Mouse (Mus musculus): Measurements from ENCODE around the gene Cyb5r4. TPM values are rescaled to one million over a fixed set of nuclear protein-coding genes. Genes with fewer than 3 reads are reported as not detected.

Gene Cyb5r4
- polyA plus RNA-seq, 1 experiment from 2014 or later, result 42.6 TPM

DNA sequence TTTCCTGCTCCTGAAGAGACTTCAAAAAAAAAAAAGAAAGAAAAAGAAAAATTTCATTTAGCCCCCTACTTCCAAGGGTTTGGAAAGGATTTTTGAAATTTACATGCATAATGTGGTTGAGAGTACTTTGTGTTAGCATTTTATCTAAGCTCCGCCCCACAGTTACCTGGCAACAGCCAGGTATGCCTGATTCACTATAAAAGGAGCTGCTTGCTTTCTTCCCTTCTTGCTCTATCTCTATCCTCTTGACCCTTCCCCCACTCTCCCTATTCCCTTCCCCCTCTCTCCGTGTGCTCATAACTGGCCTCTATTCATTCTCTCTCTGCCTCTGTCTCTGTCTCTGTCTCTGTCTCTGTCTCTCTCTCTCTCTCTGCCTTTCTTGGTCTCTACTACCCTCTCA lies 40.9 kb upstream of the Cyb5r4 start:
- Histone ChIP-seq H3K4me1 (ENCODE audit: insufficient read depth, low read depth, low read length) (no peaks in the 10 kb centered on the region), H3K9ac (replicated peaks; ENCODE audit: low read depth) (no peak overlapping the region), H3K9me3 (ENCODE audit: low read length) (no peaks in the 10 kb centered on the region), H3K36me3 (ENCODE audit: insufficient read depth, low read length) (no peaks in the 10 kb centered on the region), H3K4me3 (ENCODE audit: low read depth, low read length) (no peak overlapping the region), H3K27me3 (replicated peaks; ENCODE audit: insufficient read depth, low read length) (no peaks in the 10 kb centered on the region), H3K27ac (ENCODE audit: low read length) (no peak overlapping the region), H3K4me2 (replicated peaks; ENCODE audit: low read depth, low read length) (no peak overlapping the region)
- DNase-seq (ENCODE audit: low spot score) (no peak), ATAC-seq (no peak)
- WGBS, result 50% methylated on average over 2 of the region's 2 CpGs
- TF ChIP-seq CTCF (IDR thresholded peaks at IDR 0.05) (no peak), EP300 (IDR thresholded peaks at IDR 0.05) (no peak)

GRCm38 (mm10) chr9:86981551-86981950 lies 40.3 kb upstream of the Cyb5r4 start:
- H3K4me2 ChIP-seq (replicated peaks; ENCODE audit: low read depth, low read length), result no peak overlapping the region
- DNase-seq (ENCODE audit: low spot score) (no peak), ATAC-seq (no peak)
- no peaks in the 10 kb centered on the region for H3K4me1 ChIP-seq (ENCODE audit: insufficient read depth, low read depth, low read length)
- H3K27me3 ChIP-seq (replicated peaks; ENCODE audit: insufficient read depth, low read length), result no peaks in the 10 kb centered on the region
- no peak overlapping the region for H3K9ac ChIP-seq (replicated peaks; ENCODE audit: low read depth)
- no peak overlapping the region for H3K4me3 ChIP-seq (ENCODE audit: low read depth, low read length)
- no peaks in the 10 kb centered on the region for H3K36me3 ChIP-seq (ENCODE audit: insufficient read depth, low read length)
- H3K27ac ChIP-seq (ENCODE audit: low read length), result no peak overlapping the region
- TF ChIP-seq EP300 (IDR thresholded peaks at IDR 0.05) (no peak), CTCF (IDR thresholded peaks at IDR 0.05) (no peak)
- no peaks in the 10 kb centered on the region for H3K9me3 ChIP-seq (ENCODE audit: low read length)
- 25% methylated on average over 10 of the region's 10 CpGs for WGBS

GRCm38 (mm10) chr9:86984583-86984982 lies 37.2 kb upstream of the Cyb5r4 start:
- Histone ChIP-seq H3K27ac (ENCODE audit: low read length) (no peak overlapping the region), H3K4me1 (ENCODE audit: insufficient read depth, low read depth, low read length) (no peaks in the 10 kb centered on the region), H3K4me2 (replicated peaks; ENCODE audit: low read depth, low read length) (no peak overlapping the region), H3K9me3 (ENCODE audit: low read length) (no peaks in the 10 kb centered on the region), H3K27me3 (replicated peaks; ENCODE audit: insufficient read depth, low read length) (no peaks in the 10 kb centered on the region), H3K4me3 (ENCODE audit: low read depth, low read length) (no peak overlapping the region), H3K36me3 (ENCODE audit: insufficient read depth, low read length) (no peaks in the 10 kb centered on the region), H3K9ac (replicated peaks; ENCODE audit: low read depth) (no peak overlapping the region)
- no peak for DNase-seq (ENCODE audit: low spot score)
- TF ChIP-seq CTCF (IDR thresholded peaks at IDR 0.05), result no peak
- WGBS, result 49% methylated on average over 3 of the region's 3 CpGs
- no peak for ATAC-seq

DNA sequence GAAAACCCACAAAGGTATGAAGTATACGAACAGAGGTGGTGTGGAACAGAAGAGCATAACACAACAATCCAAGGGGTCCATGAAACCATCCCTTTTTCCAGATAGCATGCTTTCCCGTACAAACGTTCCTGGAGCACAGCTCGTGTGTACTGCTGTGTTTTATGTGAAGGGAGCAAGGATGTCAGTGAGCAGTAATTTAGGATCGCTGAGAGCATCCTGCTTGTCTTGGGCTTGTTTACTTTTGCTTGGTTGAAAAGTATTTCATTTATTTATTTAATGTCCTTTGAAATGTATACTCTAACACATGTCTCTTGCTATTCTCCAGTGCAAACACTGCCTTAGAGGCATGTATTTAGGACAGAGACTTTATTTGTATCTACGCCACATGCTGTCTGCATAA lies 36.7 kb upstream of the Cyb5r4 start:
- H3K27ac ChIP-seq (ENCODE audit: low read length), result no peak overlapping the region
- no peak overlapping the region for H3K4me2 ChIP-seq (replicated peaks; ENCODE audit: low read depth, low read length)
- no peaks in the 10 kb centered on the region for H3K4me1 ChIP-seq (ENCODE audit: insufficient read depth, low read depth, low read length)
- H3K9me3 ChIP-seq (ENCODE audit: low read length), result no peaks in the 10 kb centered on the region
- no peak for ATAC-seq
- no peak overlapping the region for H3K9ac ChIP-seq (replicated peaks; ENCODE audit: low read depth)
- WGBS, result 35% methylated on average over 6 of the region's 6 CpGs
- DNase-seq (ENCODE audit: low spot score), result no peak
- H3K27me3 ChIP-seq (replicated peaks; ENCODE audit: insufficient read depth, low read length), result no peaks in the 10 kb centered on the region
- no peak overlapping the region for H3K4me3 ChIP-seq (ENCODE audit: low read depth, low read length)
- no peak for TF ChIP-seq EP300 (IDR thresholded peaks at IDR 0.05)
- TF ChIP-seq CTCF (IDR thresholded peaks at IDR 0.05), result no peak
- no peaks in the 10 kb centered on the region for H3K36me3 ChIP-seq (ENCODE audit: insufficient read depth, low read length)

DNA sequence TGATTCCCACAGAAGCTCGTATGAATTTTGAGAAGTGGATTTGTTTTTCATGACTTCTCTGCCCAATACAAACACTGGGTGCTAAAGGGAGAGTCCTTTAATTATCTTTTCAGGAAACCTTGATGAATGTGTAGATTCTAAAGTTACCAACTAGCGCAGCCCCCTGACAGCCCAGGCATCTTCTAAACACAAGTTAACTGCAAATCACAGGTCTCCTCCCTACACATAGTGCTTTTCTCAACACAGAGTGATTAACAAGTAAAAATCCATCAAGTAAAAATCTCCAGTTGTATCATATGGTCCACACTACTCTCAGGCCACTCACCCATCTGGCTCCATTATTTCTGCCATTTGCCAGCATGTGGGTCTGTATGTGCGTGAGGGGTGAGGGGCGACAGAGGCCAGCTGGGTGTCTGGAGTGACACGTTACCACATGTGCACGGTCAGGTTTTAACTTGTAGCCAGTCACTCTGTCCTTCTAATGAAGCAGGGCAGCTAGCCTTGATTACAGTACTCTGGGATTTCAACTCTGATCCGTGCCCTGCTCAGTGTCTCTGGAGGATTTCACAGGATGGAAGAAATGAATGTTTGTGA lies 35.0 kb upstream of the Cyb5r4 start:
- H3K27ac ChIP-seq (ENCODE audit: low read length), result no peak overlapping the region
- H3K27me3 ChIP-seq (replicated peaks; ENCODE audit: insufficient read depth, low read length), result no peaks in the 10 kb centered on the region
- no peak overlapping the region for H3K4me2 ChIP-seq (replicated peaks; ENCODE audit: low read depth, low read length)
- H3K36me3 ChIP-seq (ENCODE audit: insufficient read depth, low read length), result no peaks in the 10 kb centered on the region
- H3K4me3 ChIP-seq (ENCODE audit: low read depth, low read length), result no peak overlapping the region
- DNase-seq (ENCODE audit: low spot score), result no peak
- ATAC-seq, result no peak
- H3K9me3 ChIP-seq (ENCODE audit: low read length), result no peaks in the 10 kb centered on the region
- 44% methylated on average over 7 of the region's 7 CpGs for WGBS
- no peak overlapping the region for H3K9ac ChIP-seq (replicated peaks; ENCODE audit: low read depth)
- TF ChIP-seq CTCF (IDR thresholded peaks at IDR 0.05) (no peak), EP300 (IDR thresholded peaks at IDR 0.05) (no peak)
- no peaks in the 10 kb centered on the region for H3K4me1 ChIP-seq (ENCODE audit: insufficient read depth, low read depth, low read length)

DNA sequence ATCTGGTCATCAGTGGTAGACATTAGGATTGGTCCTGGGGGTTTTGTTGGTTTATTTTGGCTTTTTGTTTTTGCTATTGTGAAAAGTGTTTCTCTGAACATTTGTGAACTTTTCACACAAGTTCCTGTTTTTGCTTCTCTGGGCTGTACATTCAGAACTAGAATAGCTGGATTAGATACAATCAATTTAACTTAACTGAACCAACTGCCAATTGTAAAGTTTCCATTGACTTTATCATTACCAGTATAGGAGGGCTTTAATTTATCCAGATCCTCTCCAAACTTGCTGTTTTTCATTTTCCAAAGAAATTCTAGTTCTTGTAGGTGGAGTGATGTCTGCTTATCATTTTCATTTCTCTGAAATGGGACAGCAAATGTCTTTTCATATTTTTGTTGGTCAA lies 32.0 kb upstream of the Cyb5r4 start:
- Histone ChIP-seq H3K27ac (ENCODE audit: low read length) (no peak overlapping the region), H3K9me3 (ENCODE audit: low read length) (no peaks in the 10 kb centered on the region), H3K36me3 (ENCODE audit: insufficient read depth, low read length) (no peaks in the 10 kb centered on the region), H3K27me3 (replicated peaks; ENCODE audit: insufficient read depth, low read length) (no peaks in the 10 kb centered on the region), H3K4me1 (ENCODE audit: insufficient read depth, low read depth, low read length) (no peaks in the 10 kb centered on the region), H3K9ac (replicated peaks; ENCODE audit: low read depth) (no peak overlapping the region), H3K4me3 (ENCODE audit: low read depth, low read length) (no peak overlapping the region), H3K4me2 (replicated peaks; ENCODE audit: low read depth, low read length) (no peak overlapping the region)
- no peak for TF ChIP-seq CTCF (IDR thresholded peaks at IDR 0.05)
- no peak for TF ChIP-seq EP300 (IDR thresholded peaks at IDR 0.05)
- DNase-seq (ENCODE audit: low spot score), result no peak
- no peak for ATAC-seq

DNA sequence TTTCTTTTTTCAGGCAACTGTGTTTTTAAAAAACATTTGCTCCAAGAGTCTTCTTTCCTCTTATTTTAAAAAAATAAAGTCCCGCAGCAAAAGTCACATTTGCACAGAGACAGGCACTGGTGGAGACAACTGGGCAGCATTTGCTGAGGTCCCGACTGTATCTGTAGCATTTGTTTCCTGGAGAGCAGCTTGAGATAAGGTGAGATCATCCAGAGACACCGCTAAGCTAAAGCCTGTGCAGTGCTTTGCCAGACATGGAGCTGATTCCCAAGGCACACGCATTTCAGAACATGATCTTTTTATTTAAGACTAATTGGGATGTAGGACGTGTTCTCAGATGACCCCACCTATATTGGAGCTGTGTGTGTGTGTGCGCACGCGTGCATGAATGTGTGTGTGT lies 30.1 kb upstream of the Cyb5r4 start:
- no peak overlapping the region for H3K27ac ChIP-seq (ENCODE audit: low read length)
- no peak overlapping the region for H3K4me3 ChIP-seq (ENCODE audit: low read depth, low read length)
- no peak overlapping the region for H3K4me2 ChIP-seq (replicated peaks; ENCODE audit: low read depth, low read length)
- no peaks in the 10 kb centered on the region for H3K36me3 ChIP-seq (ENCODE audit: insufficient read depth, low read length)
- 63% methylated on average over 8 of the region's 8 CpGs for WGBS
- no peaks in the 10 kb centered on the region for H3K4me1 ChIP-seq (ENCODE audit: insufficient read depth, low read depth, low read length)
- H3K9me3 ChIP-seq (ENCODE audit: low read length), result no peaks in the 10 kb centered on the region
- ATAC-seq (no peak), DNase-seq (ENCODE audit: low spot score) (no peak)
- H3K27me3 ChIP-seq (replicated peaks; ENCODE audit: insufficient read depth, low read length), result no peaks in the 10 kb centered on the region
- H3K9ac ChIP-seq (replicated peaks; ENCODE audit: low read depth), result no peak overlapping the region
- no peak for TF ChIP-seq EP300 (IDR thresholded peaks at IDR 0.05)
- no peak for TF ChIP-seq CTCF (IDR thresholded peaks at IDR 0.05)

Measured in lung, postnatal 0 days (tissue).